Mouse (Mus musculus): ENCODE data around the gene Jpt1.
A peak's percentile ranks its signal among the peaks of the same experiment; 100 is the strongest.

DNA sequence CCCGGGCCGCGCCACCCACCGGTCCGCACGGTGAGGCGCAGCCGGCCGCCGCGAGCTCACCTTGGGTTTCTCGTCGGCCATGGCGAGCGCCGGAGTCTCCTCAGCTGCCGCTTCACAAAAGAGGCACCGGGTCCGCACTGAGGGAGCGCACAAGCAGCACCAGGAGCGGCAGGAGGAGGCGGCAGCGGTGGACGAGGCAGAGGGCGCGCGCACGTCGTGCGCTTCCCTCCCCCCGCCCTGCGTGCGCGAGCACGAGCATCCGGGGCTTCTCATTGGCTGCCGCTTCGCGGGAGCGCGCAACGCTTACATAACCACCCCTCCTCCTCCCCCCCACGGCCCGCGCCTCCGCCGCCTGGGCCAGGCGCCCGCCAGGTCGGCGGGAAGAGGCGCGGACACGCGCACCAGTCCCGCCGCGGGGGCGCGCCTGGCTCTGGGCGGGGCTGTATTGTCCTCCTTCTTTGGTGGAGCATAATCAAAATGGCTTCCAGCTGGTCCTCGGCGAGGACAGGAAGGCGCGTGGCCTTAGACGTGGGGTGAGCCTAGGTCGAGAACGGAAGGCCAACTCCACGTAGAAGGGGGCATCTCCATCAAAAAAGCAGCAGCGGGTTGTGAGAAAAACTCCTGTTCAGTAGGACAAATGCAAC lies 22.0 kb upstream of the Jpt1 start, which contains the start of gene Sumo2:
- TF ChIP-seq USF2 (conservative IDR thresholded peaks at IDR 0.05; ENCODE audit: low read depth, low read length) = no peak
- no peak for TF ChIP-seq RCOR1 (conservative IDR thresholded peaks at IDR 0.05; ENCODE audit: low read depth, low read length)
- TF ChIP-seq POLR2AphosphoS2 (IDR thresholded peaks at IDR 0.05; ENCODE audit: low read depth, low read length) = no peak
- TF ChIP-seq POLR2A (IDR thresholded peaks at IDR 0.05; ENCODE audit: low read depth, low read length) = peak; percentile 75
- no peak for TF ChIP-seq CTCF (conservative IDR thresholded peaks at IDR 0.05 in 1 of 2, IDR thresholded peaks at IDR 0.05 in 1 of 2; ENCODE audit: low read depth in 2 of 2, low read length in 2 of 2)
- 0 out of 2 replicates have a peak, but pooled peaks have one; percentile 46 for TF ChIP-seq E2F4 (IDR thresholded peaks at IDR 0.05; ENCODE audit: insufficient replicate concordance, low read depth, low read length)
- no peak for TF ChIP-seq MEF2A (IDR thresholded peaks at IDR 0.05; ENCODE audit: borderline replicate concordance, low read depth, low read length)
- no peak; the same call in 1 of the 2 replicates for TF ChIP-seq SIN3A (IDR thresholded peaks at IDR 0.05; ENCODE audit: low read length)
- TF ChIP-seq USF1 (IDR thresholded peaks at IDR 0.05; ENCODE audit: low read depth, low read length) = no peak
- TF ChIP-seq MXI1 (IDR thresholded peaks at IDR 0.05; ENCODE audit: low read depth, low read length) = no peak
- peak; percentile 37; the same call in 1 of the 2 replicates for TF ChIP-seq ELF1 (IDR thresholded peaks at IDR 0.05; ENCODE audit: low read depth, low read length)
